Mouse (Mus musculus) forebrain, embryonic 10.5 days (tissue): ENCODE results near the gene Plk3. TPM values are rescaled to one million over a fixed set of nuclear protein-coding genes. Genes with fewer than 3 reads are reported as not detected.

ENCODE experiments used
- DNase-seq: peaks from one replicate; pipeline ENCODE4 v3.0.0-alpha.2; 2017; ENCODE audit warnings: low spot score; ENCODE audit errors: extremely low spot score
- H3K27ac ChIP-seq: fragments of 300-500 bp; sonication (generic); 2 replicates; pipeline ENCODE4 v1.5.1; 2016; ENCODE audit warnings: mild to moderate bottlenecking
- H3K27me3 ChIP-seq: fragments of 300-500 bp; sonication (generic); 2 replicates; pipeline ENCODE4 v1.6.1; 2016; ENCODE audit warnings: mild to moderate bottlenecking; ENCODE audit not compliant: poor library complexity, severe bottlenecking
- H3K36me3 ChIP-seq: fragments of 300-500 bp; sonication (generic); replicated peaks from 2 replicates; pipeline ENCODE4 v1.6.1; 2016; ENCODE audit warnings: mild to moderate bottlenecking, moderate library complexity
- H3K4me1 ChIP-seq: fragments of 300-500 bp; sonication (generic); 2 replicates; pipeline ENCODE4 v1.6.1; 2016
- H3K4me3 ChIP-seq: fragments of 300-500 bp; sonication (generic); 2 replicates; pipeline ENCODE4 v1.5.1; 2016; ENCODE audit warnings: mild to moderate bottlenecking, moderate library complexity
- H3K9me3 ChIP-seq: fragments of 300-500 bp; sonication (generic); 2 replicates; pipeline ENCODE4 v1.6.1; 2016; ENCODE audit warnings: mild to moderate bottlenecking, moderate library complexity
- WGBS: fragments of 180-500 bp; shearing (Covaris S2); methylation state at CpG from one replicate; pipeline ENCODE4 v1.1.7; 2016; 5-methylcytosine and 5-hydroxymethylcytosine counted together
- polyA plus RNA-seq: library from polyadenylated mRNA; unstranded; fragments of >200 nt; fragmentation: Nextera tagmentation; extraction: Ambion mirVana; gene quantifications from 2 replicates; pipeline ENCODE4 v1.2.1, GENCODE M21; 2016

Gene Plk3
- polyA plus RNA-seq, 1 experiment from 2014 or later, result 12.8 TPM

- H3K27me3 ChIP-seq, result peaks cover 4% of the 10 kb centered on the region; the same call in 1 of the 2 replicates
- H3K9me3 ChIP-seq, result no peaks in the 10 kb centered on the region
- H3K4me3 ChIP-seq, result no peak overlapping the region
- 85% methylated on average over 10 of the region's 10 CpGs for WGBS
- H3K36me3 ChIP-seq, result peaks cover 56% of the 10 kb centered on the region
- peaks cover 19% of the 10 kb centered on the region for H3K4me1 ChIP-seq
- no peak for DNase-seq
- no peak overlapping the region for H3K27ac ChIP-seq
Observed at GRCm38 (mm10) chr4:117105127-117105526, 28.6 kb downstream of the Plk3 start.

- Histone ChIP-seq H3K4me1 (peaks cover 19% of the 10 kb centered on the region), H3K9me3 (no peaks in the 10 kb centered on the region), H3K27me3 (peaks cover 4% of the 10 kb centered on the region; the same call in 1 of the 2 replicates), H3K36me3 (peaks cover 52% of the 10 kb centered on the region), H3K4me3 (no peak overlapping the region), H3K27ac (no peak overlapping the region)
- DNase-seq, result no peak
- 82% methylated on average over 10 of the region's 10 CpGs for WGBS
Observed at GRCm38 (mm10) chr4:117104672-117105071, 29.1 kb downstream of the Plk3 start.

- H3K27ac ChIP-seq, result no peak overlapping the region
- H3K4me3 ChIP-seq, result no peak overlapping the region
- H3K36me3 ChIP-seq, result peaks cover 28% of the 10 kb centered on the region
- DNase-seq, result no peak
- H3K4me1 ChIP-seq, result peaks cover 48% of the 10 kb centered on the region
- H3K27me3 ChIP-seq, result peaks cover 30% of the 10 kb centered on the region
- H3K9me3 ChIP-seq, result no peaks in the 10 kb centered on the region
- 47% methylated on average over 7 of the region's 7 CpGs for WGBS
Observed at GRCm38 (mm10) chr4:117101218-117101617, 32.5 kb downstream of the Plk3 start.

GRCm38 (mm10) chr4:117100036-117100435 lies 33.7 kb downstream of the Plk3 start:
- Histone ChIP-seq H3K27me3 (peaks cover 41% of the 10 kb centered on the region), H3K4me1 (peaks cover 51% of the 10 kb centered on the region), H3K27ac (no peak overlapping the region), H3K9me3 (no peaks in the 10 kb centered on the region), H3K4me3 (no peak overlapping the region), H3K36me3 (peaks cover 19% of the 10 kb centered on the region)
- no peak for DNase-seq
- 73% methylated on average over 4 of the region's 4 CpGs for WGBS

GRCm38 (mm10) chr4:117098764-117099036 lies 35.1 kb downstream of the Plk3 start:
- H3K36me3 ChIP-seq, result peaks cover 6% of the 10 kb centered on the region
- H3K9me3 ChIP-seq, result no peaks in the 10 kb centered on the region
- no peak for DNase-seq
- H3K4me3 ChIP-seq, result no peak overlapping the region
- H3K27ac ChIP-seq, result peak overlapping the region; percentile 63; the same call in 1 of the 2 replicates
- peaks cover 49% of the 10 kb centered on the region for H3K27me3 ChIP-seq
- peaks cover 52% of the 10 kb centered on the region for H3K4me1 ChIP-seq
- WGBS, result 72% methylated on average over 2 of the region's 2 CpGs

GRCm38 (mm10) chr4:117097969-117098763 lies 35.6 kb downstream of the Plk3 start:
- Histone ChIP-seq H3K27me3 (peaks cover 49% of the 10 kb centered on the region), H3K9me3 (no peaks in the 10 kb centered on the region), H3K27ac (peak overlapping the region; percentile 63), H3K36me3 (peaks cover 6% of the 10 kb centered on the region), H3K4me3 (peak overlapping the region; percentile 71; the same call in 1 of the 2 replicates), H3K4me1 (peaks cover 52% of the 10 kb centered on the region)
- 70% methylated on average over 8 of the region's 8 CpGs for WGBS
- no peak for DNase-seq

- Histone ChIP-seq H3K27ac (peak overlapping the region; percentile 88), H3K4me1 (peaks cover 48% of the 10 kb centered on the region), H3K4me3 (peak overlapping the region; percentile 71), H3K36me3 (peaks cover 6% of the 10 kb centered on the region; the same call in 1 of the 2 replicates), H3K9me3 (no peaks in the 10 kb centered on the region), H3K27me3 (peaks cover 49% of the 10 kb centered on the region)
- 16% methylated on average over 5 of the region's 5 CpGs for WGBS
- DNase-seq, result no peak
Observed at GRCm38 (mm10) chr4:117096666-117097065, 37.1 kb downstream of the Plk3 start.

GRCm38 (mm10) chr4:117095551-117096452 lies 38.0 kb downstream of the Plk3 start, which contains the start of gene Ptch2:
TSS of gene Ptch2 (plus strand) at chr4:117096075.
- peak; percentile 88 for DNase-seq
- Histone ChIP-seq H3K4me1 (peaks cover 43% of the 10 kb centered on the region), H3K9me3 (no peaks in the 10 kb centered on the region), H3K27ac (peak within 1 kb of the TSS; percentile 88), H3K4me3 (peak within 1 kb of the TSS; percentile 71), H3K36me3 (peaks cover 5% of the 10 kb centered on the region; the same call in 1 of the 2 replicates), H3K27me3 (peaks cover 49% of the 10 kb centered on the region)
- under 1% methylated on average over 50 of the region's 50 CpGs for WGBS

- Histone ChIP-seq H3K36me3 (no peaks in the 10 kb centered on the region), H3K4me1 (peaks cover 48% of the 10 kb centered on the region), H3K27ac (0 out of 2 replicates have a peak overlapping the region, but pooled peaks have one; percentile 88), H3K4me3 (no peak overlapping the region), H3K27me3 (peaks cover 49% of the 10 kb centered on the region), H3K9me3 (no peaks in the 10 kb centered on the region)
- DNase-seq, result no peak
- WGBS, result 92% methylated on average over 3 of the region's 3 CpGs
Observed at GRCm38 (mm10) chr4:117094626-117095361, 39.0 kb downstream of the Plk3 start.

- 88% methylated on average over 7 of the region's 7 CpGs for WGBS
- Histone ChIP-seq H3K27ac (no peak overlapping the region), H3K9me3 (no peaks in the 10 kb centered on the region), H3K4me3 (no peak overlapping the region), H3K27me3 (peaks cover 17% of the 10 kb centered on the region), H3K36me3 (peaks cover 24% of the 10 kb centered on the region), H3K4me1 (peaks cover 16% of the 10 kb centered on the region)
- no peak for DNase-seq
Observed at GRCm38 (mm10) chr4:117090586-117090985, 43.2 kb downstream of the Plk3 start.

GRCm38 (mm10) chr4:117087948-117088640 lies 45.7 kb downstream of the Plk3 start:
- peaks cover 41% of the 10 kb centered on the region for H3K36me3 ChIP-seq
- H3K27ac ChIP-seq, result no peak overlapping the region
- no peaks in the 10 kb centered on the region for H3K27me3 ChIP-seq
- DNase-seq, result no peak
- no peaks in the 10 kb centered on the region for H3K9me3 ChIP-seq
- 83% methylated on average over 7 of the region's 7 CpGs for WGBS
- peaks cover 8% of the 10 kb centered on the region; the same call in 1 of the 2 replicates for H3K4me1 ChIP-seq
- H3K4me3 ChIP-seq, result no peak overlapping the region
